Mouse (Mus musculus): ENCODE measurements around the gene Cercam. TPM values are rescaled to one million over a fixed set of nuclear protein-coding genes. Genes with fewer than 3 reads are reported as not detected.
A peak's percentile ranks its signal among the peaks of the same experiment; 100 is the strongest.
"Not testable (repeated sequence)": the region's sequence is repeated elsewhere in the genome, so short reads cannot be mapped to it uniquely, and the experiment has no call there.

Gene Cercam
- polyA plus RNA-seq, 1 experiment from 2014 or later, result 21.2 TPM

GRCm38 (mm10) chr2:29886659-29887292 lies 17.8 kb downstream of the Cercam start:
- not testable (repeated sequence) for H3K9ac ChIP-seq (ENCODE audit: low read depth, low read length); H3K27ac ChIP-seq (ENCODE audit: low read length); H3K4me2 ChIP-seq (ENCODE audit: low read length); H3K27me3 ChIP-seq (ENCODE audit: control insufficient read depth, insufficient read depth, low read depth, low read length); H3K4me3 ChIP-seq (ENCODE audit: low read depth, low read length); H3K36me3 ChIP-seq (ENCODE audit: control insufficient read depth, insufficient read depth, low read length); ATAC-seq; H3K9me3 ChIP-seq (replicated peaks; ENCODE audit: control insufficient read depth, low read length, poor library complexity, severe bottlenecking)
- WGBS, result 88% methylated on average over 9 of the region's 9 CpGs
- H3K4me1 ChIP-seq (ENCODE audit: control insufficient read depth, insufficient read depth, low read length), result peaks cover 11% of the 10 kb centered on the region

- peak within 1 kb of the TSS; percentile 82 for H3K9ac ChIP-seq (ENCODE audit: low read depth, low read length)
- no peaks in the 10 kb centered on the region for H3K9me3 ChIP-seq (replicated peaks; ENCODE audit: control insufficient read depth, low read length, poor library complexity, severe bottlenecking)
- H3K4me2 ChIP-seq (ENCODE audit: low read length), result peak within 1 kb of the TSS; percentile 88
- H3K4me1 ChIP-seq (ENCODE audit: control insufficient read depth, insufficient read depth, low read length), result peaks cover 11% of the 10 kb centered on the region
- H3K27me3 ChIP-seq (ENCODE audit: control insufficient read depth, insufficient read depth, low read depth, low read length), result no peaks in the 10 kb centered on the region
- under 1% methylated on average over 65 of the region's 70 CpGs for WGBS
- H3K4me3 ChIP-seq (ENCODE audit: low read depth, low read length), result peak within 1 kb of the TSS; percentile 96
- H3K36me3 ChIP-seq (ENCODE audit: control insufficient read depth, insufficient read depth, low read length), result peaks cover 11% of the 10 kb centered on the region; the same call in 1 of the 2 replicates
- peak within 1 kb of the TSS; percentile 84 for H3K27ac ChIP-seq (ENCODE audit: low read length)
- ATAC-seq, result peak; percentile 92
Measured at GRCm38 (mm10) chr2:29889066-29889944, 20.3 kb downstream of the Cercam start, which contains the start of gene Odf2. Odf2 (plus strand) TSS chr2:29889221.

- H3K9ac ChIP-seq (ENCODE audit: low read depth, low read length), result peak overlapping the region; percentile 82
- H3K4me3 ChIP-seq (ENCODE audit: low read depth, low read length), result peak overlapping the region; percentile 96
- WGBS, result under 1% methylated on average over 51 of the region's 61 CpGs
- H3K27me3 ChIP-seq (ENCODE audit: control insufficient read depth, insufficient read depth, low read depth, low read length), result no peaks in the 10 kb centered on the region
- ATAC-seq, result peak; percentile 90
- H3K27ac ChIP-seq (ENCODE audit: low read length), result peak overlapping the region; percentile 84
- peak overlapping the region; percentile 88 for H3K4me2 ChIP-seq (ENCODE audit: low read length)
- H3K4me1 ChIP-seq (ENCODE audit: control insufficient read depth, insufficient read depth, low read length), result peaks cover 11% of the 10 kb centered on the region
- peaks cover 16% of the 10 kb centered on the region; the same call in 1 of the 2 replicates for H3K36me3 ChIP-seq (ENCODE audit: control insufficient read depth, insufficient read depth, low read length)
- H3K9me3 ChIP-seq (replicated peaks; ENCODE audit: control insufficient read depth, low read length, poor library complexity, severe bottlenecking), result no peaks in the 10 kb centered on the region
Measured at GRCm38 (mm10) chr2:29889991-29890833, 21.2 kb downstream of the Cercam start.

GRCm38 (mm10) chr2:29891773-29892172 lies 22.8 kb downstream of the Cercam start:
- Histone ChIP-seq H3K4me3 (ENCODE audit: low read depth, low read length) (no peak overlapping the region), H3K27me3 (ENCODE audit: control insufficient read depth, insufficient read depth, low read depth, low read length) (no peaks in the 10 kb centered on the region), H3K4me2 (ENCODE audit: low read length) (no peak overlapping the region), H3K9ac (ENCODE audit: low read depth, low read length) (no peak overlapping the region), H3K9me3 (replicated peaks; ENCODE audit: control insufficient read depth, low read length, poor library complexity, severe bottlenecking) (no peaks in the 10 kb centered on the region), H3K4me1 (ENCODE audit: control insufficient read depth, insufficient read depth, low read length) (peaks cover 11% of the 10 kb centered on the region), H3K27ac (ENCODE audit: low read length) (no peak overlapping the region), H3K36me3 (ENCODE audit: control insufficient read depth, insufficient read depth, low read length) (peaks cover 19% of the 10 kb centered on the region; the same call in 1 of the 2 replicates)
- no peak for ATAC-seq
- WGBS, result 93% methylated on average over 6 of the region's 6 CpGs

- Histone ChIP-seq H3K4me3 (ENCODE audit: low read depth, low read length) (no peak overlapping the region), H3K27me3 (ENCODE audit: control insufficient read depth, insufficient read depth, low read depth, low read length) (no peaks in the 10 kb centered on the region), H3K4me2 (ENCODE audit: low read length) (no peak overlapping the region), H3K9ac (ENCODE audit: low read depth, low read length) (no peak overlapping the region), H3K4me1 (ENCODE audit: control insufficient read depth, insufficient read depth, low read length) (peaks cover 2% of the 10 kb centered on the region), H3K36me3 (ENCODE audit: control insufficient read depth, insufficient read depth, low read length) (peaks cover 29% of the 10 kb centered on the region), H3K27ac (ENCODE audit: low read length) (no peak overlapping the region), H3K9me3 (replicated peaks; ENCODE audit: control insufficient read depth, low read length, poor library complexity, severe bottlenecking) (no peaks in the 10 kb centered on the region)
- no peak for ATAC-seq
- WGBS, result 100% methylated on average over 1 of the region's 1 CpGs
Measured at GRCm38 (mm10) chr2:29896071-29896470, 27.1 kb downstream of the Cercam start.

GRCm38 (mm10) chr2:29897366-29897765 lies 28.4 kb downstream of the Cercam start:
- H3K27ac ChIP-seq (ENCODE audit: low read length), result no peak overlapping the region
- H3K4me1 ChIP-seq (ENCODE audit: control insufficient read depth, insufficient read depth, low read length), result no peaks in the 10 kb centered on the region
- no peak for ATAC-seq
- H3K4me3 ChIP-seq (ENCODE audit: low read depth, low read length), result no peak overlapping the region
- WGBS, result 90% methylated on average over 2 of the region's 2 CpGs
- H3K4me2 ChIP-seq (ENCODE audit: low read length), result no peak overlapping the region
- peaks cover 38% of the 10 kb centered on the region for H3K36me3 ChIP-seq (ENCODE audit: control insufficient read depth, insufficient read depth, low read length)
- H3K9me3 ChIP-seq (replicated peaks; ENCODE audit: control insufficient read depth, low read length, poor library complexity, severe bottlenecking), result no peaks in the 10 kb centered on the region
- no peak overlapping the region for H3K9ac ChIP-seq (ENCODE audit: low read depth, low read length)
- no peaks in the 10 kb centered on the region for H3K27me3 ChIP-seq (ENCODE audit: control insufficient read depth, insufficient read depth, low read depth, low read length)

GRCm38 (mm10) chr2:29898081-29898480 lies 29.1 kb downstream of the Cercam start:
- no peak overlapping the region for H3K4me3 ChIP-seq (ENCODE audit: low read depth, low read length)
- ATAC-seq, result no peak
- H3K4me2 ChIP-seq (ENCODE audit: low read length), result no peak overlapping the region
- H3K9me3 ChIP-seq (replicated peaks; ENCODE audit: control insufficient read depth, low read length, poor library complexity, severe bottlenecking), result no peaks in the 10 kb centered on the region
- H3K4me1 ChIP-seq (ENCODE audit: control insufficient read depth, insufficient read depth, low read length), result no peaks in the 10 kb centered on the region
- 89% methylated on average over 1 of the region's 1 CpGs for WGBS
- no peak overlapping the region for H3K27ac ChIP-seq (ENCODE audit: low read length)
- H3K9ac ChIP-seq (ENCODE audit: low read depth, low read length), result no peak overlapping the region
- no peaks in the 10 kb centered on the region for H3K27me3 ChIP-seq (ENCODE audit: control insufficient read depth, insufficient read depth, low read depth, low read length)
- H3K36me3 ChIP-seq (ENCODE audit: control insufficient read depth, insufficient read depth, low read length), result peaks cover 37% of the 10 kb centered on the region

- Histone ChIP-seq H3K36me3 (ENCODE audit: control insufficient read depth, insufficient read depth, low read length) (peaks cover 37% of the 10 kb centered on the region), H3K27ac (ENCODE audit: low read length) (no peak overlapping the region), H3K4me3 (ENCODE audit: low read depth, low read length) (no peak overlapping the region), H3K9ac (ENCODE audit: low read depth, low read length) (no peak overlapping the region), H3K4me2 (ENCODE audit: low read length) (no peak overlapping the region), H3K4me1 (ENCODE audit: control insufficient read depth, insufficient read depth, low read length) (no peaks in the 10 kb centered on the region), H3K9me3 (replicated peaks; ENCODE audit: control insufficient read depth, low read length, poor library complexity, severe bottlenecking) (no peaks in the 10 kb centered on the region), H3K27me3 (ENCODE audit: control insufficient read depth, insufficient read depth, low read depth, low read length) (no peaks in the 10 kb centered on the region)
- ATAC-seq, result no peak
- WGBS, result 91% methylated on average over 10 of the region's 10 CpGs
Measured at GRCm38 (mm10) chr2:29902194-29902593, 33.2 kb downstream of the Cercam start.

All from midbrain, embryonic 16.5 days (tissue).